Mouse (Mus musculus): ENCODE results near the gene Sars2.

The Sars2 gene

GRCm38 (mm10) chr7:28726600-28726999, 15.2 kb upstream of the Sars2 start:
- peak; percentile 87 for DNase-seq (ENCODE audit: low read depth)

- peak; percentile 27 for DNase-seq (ENCODE audit: low read depth)
Observed at GRCm38 (mm10) chr7:28727649-28728340, 14.0 kb upstream of the Sars2 start.

GRCm38 (mm10) chr7:28732341-28733142, 9.2 kb upstream of the Sars2 start:
- DNase-seq (ENCODE audit: low read depth), result no peak

GRCm38 (mm10) chr7:28733211-28733610, 8.6 kb upstream of the Sars2 start:
- DNase-seq (ENCODE audit: low read depth), result no peak

- DNase-seq (ENCODE audit: low read depth), result no peak
Observed at GRCm38 (mm10) chr7:28735701-28736100, 6.1 kb upstream of the Sars2 start.

- DNase-seq (ENCODE audit: low read depth), result no peak
Observed at GRCm38 (mm10) chr7:28739829-28740228, 2.0 kb upstream of the Sars2 start.

GRCm38 (mm10) chr7:28740949-28741348, 843 bp upstream of the Sars2 start:
- peak; percentile 42 for DNase-seq (ENCODE audit: low read depth)

GRCm38 (mm10) chr7:28741368-28741708, 454 bp upstream of the Sars2 start:
- DNase-seq (ENCODE audit: low read depth), result no peak

- DNase-seq (ENCODE audit: low read depth), result no peak
Observed at GRCm38 (mm10) chr7:28749935-28750334, 8.1 kb downstream of the Sars2 start.

- DNase-seq (ENCODE audit: low read depth), result no peak
Observed at GRCm38 (mm10) chr7:28756079-28756478, 14.3 kb downstream of the Sars2 start, which contains the start of gene Ccer2. Gene Ccer2 (plus strand): TSS chr7:28756174.

- DNase-seq (ENCODE audit: low read depth), result no peak
Observed at GRCm38 (mm10) chr7:28758623-28759022, 16.8 kb downstream of the Sars2 start.

GRCm38 (mm10) chr7:28761907-28762306, 20.1 kb downstream of the Sars2 start:
- no peak for DNase-seq (ENCODE audit: low read depth)

- peak; percentile 58 for DNase-seq (ENCODE audit: low read depth)
Observed at GRCm38 (mm10) chr7:28765211-28765610, 23.4 kb downstream of the Sars2 start.

GRCm38 (mm10) chr7:28766173-28766879, 24.5 kb downstream of the Sars2 start, which contains the start of gene Sirt2:
Gene Sirt2 (plus strand): TSS chr7:28766735.
- peak; percentile 99 for DNase-seq (ENCODE audit: low read depth)

- no peak for DNase-seq (ENCODE audit: low read depth)
Observed at GRCm38 (mm10) chr7:28766910-28767309, 25.1 kb downstream of the Sars2 start.

GRCm38 (mm10) chr7:28767462-28767965, 25.7 kb downstream of the Sars2 start, which contains the start of gene Nfkbib:
Gene Nfkbib (minus strand): TSS chr7:28767512.
- no peak for DNase-seq (ENCODE audit: low read depth)

- DNase-seq (ENCODE audit: low read depth), result no peak
Observed at GRCm38 (mm10) chr7:28769414-28769958, 27.7 kb downstream of the Sars2 start.

GRCm38 (mm10) chr7:28770309-28770708, 28.5 kb downstream of the Sars2 start:
- no peak for DNase-seq (ENCODE audit: low read depth)

GRCm38 (mm10) chr7:28771867-28772266, 30.1 kb downstream of the Sars2 start:
- no peak for DNase-seq (ENCODE audit: low read depth)

GRCm38 (mm10) chr7:28773163-28773562, 31.4 kb downstream of the Sars2 start:
- DNase-seq (ENCODE audit: low read depth), result peak; percentile 39

- DNase-seq (ENCODE audit: low read depth), result no peak
Observed at GRCm38 (mm10) chr7:28774164-28774563, 32.4 kb downstream of the Sars2 start.

GRCm38 (mm10) chr7:28775129-28775528, 33.3 kb downstream of the Sars2 start:
- no peak for DNase-seq (ENCODE audit: low read depth)

All from 416B (cell line).